Mouse (Mus musculus): Measurements from ENCODE around the gene Mcm10.

Mcm10 gene

GRCm38 (mm10) chr2:5031215-5031614 lies 18.6 kb upstream of the Mcm10 start:
- no peak for DNase-seq

GRCm38 (mm10) chr2:5029808-5030207 lies 17.2 kb upstream of the Mcm10 start:
- DNase-seq, result no peak

GRCm38 (mm10) chr2:5028047-5028446 lies 15.5 kb upstream of the Mcm10 start:
- DNase-seq, result no peak

- DNase-seq, result no peak
These were observed 14.5 kb upstream of the Mcm10 start for GRCm38 (mm10) chr2:5027057-5027456.

GRCm38 (mm10) chr2:5025162-5025733 lies 12.7 kb upstream of the Mcm10 start:
- no peak for DNase-seq

- no peak for DNase-seq
These were observed 11.3 kb upstream of the Mcm10 start for GRCm38 (mm10) chr2:5023699-5024399.

GRCm38 (mm10) chr2:5023275-5023674 lies 10.7 kb upstream of the Mcm10 start:
- DNase-seq, result no peak

- DNase-seq, result no peak
These were observed 7.1 kb upstream of the Mcm10 start for GRCm38 (mm10) chr2:5019708-5020107.

- no peak for DNase-seq
These were observed 4.3 kb upstream of the Mcm10 start for GRCm38 (mm10) chr2:5016922-5017321.

- no peak for DNase-seq
These were observed 2.9 kb upstream of the Mcm10 start for GRCm38 (mm10) chr2:5015527-5015926.

GRCm38 (mm10) chr2:5014616-5015015 lies 2.0 kb upstream of the Mcm10 start:
- no peak for DNase-seq

- no peak for DNase-seq
These were observed 597 bp downstream of the Mcm10 start for GRCm38 (mm10) chr2:5011898-5012490.

GRCm38 (mm10) chr2:5007107-5007506 lies 5.5 kb downstream of the Mcm10 start:
- DNase-seq, result no peak

GRCm38 (mm10) chr2:5001266-5001665 lies 11.3 kb downstream of the Mcm10 start:
- DNase-seq, result no peak

- DNase-seq, result peak in 1 of 2 experiments; percentile 43
These were observed 13.7 kb downstream of the Mcm10 start for GRCm38 (mm10) chr2:4998905-4999304.

GRCm38 (mm10) chr2:4996421-4996824 lies 16.2 kb downstream of the Mcm10 start:
- DNase-seq, result peak; percentile 74 to 80

GRCm38 (mm10) chr2:4995646-4996045 lies 16.9 kb downstream of the Mcm10 start:
- DNase-seq, result no peak

GRCm38 (mm10) chr2:4994436-4994835 lies 18.2 kb downstream of the Mcm10 start:
- peak; percentile 26 to 49 for DNase-seq

GRCm38 (mm10) chr2:4993584-4993983 lies 19.0 kb downstream of the Mcm10 start:
- no peak for DNase-seq

- DNase-seq, result peak in 1 of 2 experiments; percentile 23
These were observed 23.7 kb downstream of the Mcm10 start for GRCm38 (mm10) chr2:4988826-4989424.

GRCm38 (mm10) chr2:4987388-4988180 lies 25.0 kb downstream of the Mcm10 start:
- DNase-seq, result no peak

- DNase-seq, result no peak
These were observed 25.8 kb downstream of the Mcm10 start for GRCm38 (mm10) chr2:4986798-4987197.

GRCm38 (mm10) chr2:4985000-4985399 lies 27.6 kb downstream of the Mcm10 start:
- no peak for DNase-seq
